Mouse (Mus musculus): ENCODE results near the gene Fads2. TPM values are rescaled to one million over a fixed set of nuclear protein-coding genes. Genes with fewer than 3 reads are reported as not detected.
A peak's percentile ranks its signal among the peaks of the same experiment; 100 is the strongest.

The Fads2 gene
- total RNA-seq, 2 experiments from 2014 or later = 11.3 to 14.4 TPM

GRCm38 (mm10) chr19:10062862-10063261, 38.7 kb downstream of the Fads2 start:
- intact Hi-C loops (cut with DNase I) = no loop called here
- no peak for DNase-seq

- DNase-seq = no peak
- intact Hi-C loops (cut with DNase I) = no loop called here
Observed at GRCm38 (mm10) chr19:10062292-10062691, 39.3 kb downstream of the Fads2 start.

GRCm38 (mm10) chr19:10061624-10062023, 39.9 kb downstream of the Fads2 start:
- intact Hi-C loops (cut with DNase I) = no loop called here
- DNase-seq = no peak

GRCm38 (mm10) chr19:10060783-10061590, 40.6 kb downstream of the Fads2 start:
- DNase-seq = no peak
- intact Hi-C loops (cut with DNase I) = no loop called here

- intact Hi-C loops (cut with DNase I) = no loop called here
- peak in 1 of 2 experiments; percentile 56 for DNase-seq
Observed at GRCm38 (mm10) chr19:10059911-10060567, 41.5 kb downstream of the Fads2 start.

GRCm38 (mm10) chr19:10058876-10059427, 42.6 kb downstream of the Fads2 start:
- DNase-seq = no peak
- intact Hi-C loops (cut with DNase I) = no loop called here

GRCm38 (mm10) chr19:10058352-10058825, 43.2 kb downstream of the Fads2 start:
- no peak for DNase-seq
- intact Hi-C loops (cut with DNase I) = no loop called here

- DNase-seq = no peak
Observed at GRCm38 (mm10) chr19:10057486-10058351, 43.8 kb downstream of the Fads2 start.

GRCm38 (mm10) chr19:10056686-10057085, 44.9 kb downstream of the Fads2 start:
- no peak for DNase-seq

More at GRCm38 (mm10) chr19:10057486-10058351, 43.8 kb downstream of the Fads2 start:
- intact Hi-C loops (cut with DNase I) = no loop called here

GRCm38 (mm10) chr19:10055783-10056660, 45.5 kb downstream of the Fads2 start:
- intact Hi-C loops (cut with DNase I) = no loop called here
- DNase-seq = no peak

More at GRCm38 (mm10) chr19:10056686-10057085, 44.9 kb downstream of the Fads2 start:
- intact Hi-C loops (cut with DNase I) = no loop called here

- no peak for DNase-seq
- intact Hi-C loops (cut with DNase I) = no loop called here
Observed at GRCm38 (mm10) chr19:10055261-10055660, 46.3 kb downstream of the Fads2 start.

GRCm38 (mm10) chr19:10054361-10055075, 47.0 kb downstream of the Fads2 start:
- intact Hi-C loops (cut with DNase I) = no loop called here
- DNase-seq = no peak

- peak in 1 of 2 experiments; percentile 47 for DNase-seq
- intact Hi-C loops (cut with DNase I) = no loop called here
Observed at GRCm38 (mm10) chr19:10053692-10054260, 47.8 kb downstream of the Fads2 start.

- intact Hi-C loops (cut with DNase I) = no loop called here
- no peak for DNase-seq
Observed at GRCm38 (mm10) chr19:10052698-10053097, 48.8 kb downstream of the Fads2 start.

GRCm38 (mm10) chr19:10050438-10050837, 51.1 kb downstream of the Fads2 start:
- intact Hi-C loops (cut with DNase I) = no loop called here
- DNase-seq = no peak

GRCm38 (mm10) chr19:10049533-10049932, 52.0 kb downstream of the Fads2 start:
- no peak for DNase-seq
- intact Hi-C loops (cut with DNase I) = no loop called here

- intact Hi-C loops (cut with DNase I) = no loop called here
Observed at GRCm38 (mm10) chr19:10046983-10047382, 54.6 kb downstream of the Fads2 start.

GRCm38 (mm10) chr19:10046346-10046745, 55.2 kb downstream of the Fads2 start:
- peak; percentile 55 to 62 for DNase-seq
- intact Hi-C loops (cut with DNase I) = no loop called here

More at GRCm38 (mm10) chr19:10046983-10047382, 54.6 kb downstream of the Fads2 start:
- DNase-seq = no peak

Data from heart, postnatal 10 days (tissue).